Mouse (Mus musculus) limb, embryonic 15.5 days (tissue): Measurements from ENCODE around the gene Vars. TPM values are rescaled to one million over a fixed set of nuclear protein-coding genes. Genes with fewer than 3 reads are reported as not detected.

ENCODE experiments used
- ATAC-seq: fragments of 200-750 bp; cut with Nextera tagmentation; 2 replicates; pipeline ENCODE4 v1.8.0; 2017; ENCODE audit warnings: low read depth, moderate TSS enrichment; ENCODE audit not compliant: insufficient number of reproducible peaks, low FRiP score, low TSS enrichment
- H3K27ac ChIP-seq: fragments of 300-500 bp; sonication (generic); 2 replicates; pipeline ENCODE4 v1.5.1; 2015; ENCODE audit warnings: moderate library complexity, mild to moderate bottlenecking, inconsistent platforms
- H3K27me3 ChIP-seq: fragments of 300-500 bp; sonication (generic); 2 replicates; pipeline ENCODE4 v1.6.1; 2015; ENCODE audit warnings: inconsistent platforms
- H3K36me3 ChIP-seq: fragments of 300-500 bp; sonication (generic); 2 replicates; pipeline ENCODE4 v1.6.1; 2015; ENCODE audit warnings: inconsistent platforms
- H3K4me1 ChIP-seq: fragments of 300-500 bp; sonication (generic); 2 replicates; pipeline ENCODE4 v1.6.1; 2015; ENCODE audit warnings: inconsistent platforms
- H3K4me2 ChIP-seq: fragments of 300-500 bp; sonication (generic); 2 replicates; pipeline ENCODE4 v1.6.1; 2015; ENCODE audit warnings: mild to moderate bottlenecking, inconsistent platforms
- H3K4me3 ChIP-seq: fragments of 300-500 bp; sonication (generic); 2 replicates; pipeline ENCODE4 v1.5.1; 2015; ENCODE audit warnings: mild to moderate bottlenecking, inconsistent platforms
- H3K9ac ChIP-seq: fragments of 300-500 bp; sonication (generic); 2 replicates; pipeline ENCODE4 v1.6.1; 2015; ENCODE audit warnings: inconsistent platforms
- H3K9me3 ChIP-seq: fragments of 300-500 bp; sonication (generic); 2 replicates; pipeline ENCODE4 v1.6.1; 2016; ENCODE audit warnings: inconsistent platforms
- WGBS: fragments of 180-500 bp; shearing (Covaris S2); methylation state at CpG from one replicate; pipeline ENCODE4 v1.1.7; 2015; 5-methylcytosine and 5-hydroxymethylcytosine counted together
- polyA plus RNA-seq: library from polyadenylated mRNA; unstranded; fragments of >200 nt; fragmentation: Nextera tagmentation; extraction: Ambion mirVana; gene quantifications from 2 replicates; pipeline ENCODE4 v1.2.1, GENCODE M21; 2015

Gene Vars
- polyA plus RNA-seq, 1 experiment from 2014 or later: 95.1 TPM

DNA sequence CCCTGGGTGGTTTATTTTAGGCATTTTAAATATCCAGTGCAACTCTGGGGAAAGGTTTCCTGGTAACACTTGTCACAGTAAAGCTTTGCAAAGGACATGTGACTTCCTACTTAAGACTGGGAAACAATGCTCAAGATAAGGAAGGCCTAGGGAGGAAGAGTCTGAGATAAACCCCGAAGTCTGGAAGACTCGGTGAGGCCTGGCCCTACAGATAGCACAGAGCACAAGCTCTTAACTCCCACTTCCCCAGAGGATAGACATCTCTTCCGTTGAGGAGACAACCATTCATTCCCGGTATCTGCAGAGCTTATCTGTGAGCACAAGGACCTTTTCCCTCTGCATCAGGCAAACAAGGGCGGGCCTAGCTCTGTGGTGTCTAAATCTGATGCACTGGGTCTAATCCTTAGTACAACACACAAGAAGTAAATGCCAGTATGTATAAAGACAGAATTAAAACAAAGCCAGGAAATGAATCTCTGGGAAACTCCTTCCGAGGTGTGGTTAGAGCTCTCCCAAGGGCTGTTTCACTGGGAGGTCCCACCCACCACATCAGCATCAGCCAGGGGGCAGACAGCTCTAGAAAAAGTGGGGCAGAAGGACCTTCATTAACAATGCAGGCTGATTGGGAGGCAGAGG is 21.2 kb downstream of the Vars start:
- Histone ChIP-seq H3K4me2 (0 out of 2 replicates have a peak overlapping the region, but pooled peaks have one; percentile 22), H3K4me1 (peaks cover 24% of the 10 kb centered on the region), H3K9me3 (no peaks in the 10 kb centered on the region), H3K27ac (peak overlapping the region; percentile 27; the same call in 1 of the 2 replicates), H3K9ac (no peak overlapping the region), H3K4me3 (no peak overlapping the region), H3K27me3 (no peaks in the 10 kb centered on the region), H3K36me3 (no peaks in the 10 kb centered on the region)
- ATAC-seq: no peak
- 67% methylated on average over 6 of the region's 6 CpGs for WGBS

DNA sequence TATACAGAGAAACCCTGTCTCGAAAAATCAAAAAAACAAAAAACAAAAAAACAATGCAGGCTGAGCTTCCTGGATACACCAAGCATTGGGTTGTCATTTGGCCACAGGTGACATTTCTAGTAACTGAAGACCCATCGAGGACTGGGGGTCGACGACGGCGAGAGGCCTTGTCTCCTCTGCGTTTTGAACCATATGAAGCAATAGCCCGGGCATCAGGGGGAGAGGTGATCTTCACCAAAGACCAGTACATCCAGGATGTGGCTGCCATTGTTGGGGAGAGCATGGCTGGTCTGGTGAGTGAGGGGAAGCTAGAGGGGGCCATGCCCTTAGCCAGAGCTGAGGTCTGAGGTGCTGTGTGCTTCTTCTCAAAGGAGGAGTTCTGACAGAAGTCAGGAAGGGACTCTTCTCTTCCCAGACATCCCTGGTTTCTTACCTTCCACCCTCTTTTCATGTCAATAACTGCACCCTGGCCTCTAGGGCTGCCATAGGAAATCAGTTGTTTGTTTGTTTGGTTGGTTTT is 21.8 kb downstream of the Vars start:
- H3K9ac ChIP-seq: no peak overlapping the region
- H3K27ac ChIP-seq: no peak overlapping the region
- no peak overlapping the region for H3K4me2 ChIP-seq
- no peaks in the 10 kb centered on the region for H3K9me3 ChIP-seq
- ATAC-seq: no peak
- H3K4me1 ChIP-seq: peaks cover 29% of the 10 kb centered on the region
- WGBS: 91% methylated on average over 8 of the region's 8 CpGs
- no peak overlapping the region for H3K4me3 ChIP-seq
- H3K27me3 ChIP-seq: no peaks in the 10 kb centered on the region
- no peaks in the 10 kb centered on the region for H3K36me3 ChIP-seq

DNA sequence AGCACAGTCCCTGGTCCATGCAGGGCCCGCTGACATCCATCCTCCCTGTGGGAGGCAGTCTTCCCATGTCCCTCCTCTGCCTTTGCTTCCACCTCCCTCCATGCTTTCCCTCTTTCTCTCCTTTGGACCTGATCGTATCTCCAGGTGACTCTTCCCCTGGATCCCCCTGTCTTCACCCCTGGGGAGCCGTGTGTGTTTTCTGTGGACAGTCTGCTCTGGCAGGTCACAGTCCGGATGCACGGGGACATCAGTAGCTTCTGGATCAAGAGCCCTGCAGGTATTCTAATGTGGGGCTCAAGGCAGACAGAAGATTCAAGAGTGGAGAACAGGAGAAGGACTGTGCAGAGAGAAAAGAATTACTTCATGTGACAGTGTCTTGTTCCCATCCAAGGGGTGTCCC is 22.4 kb downstream of the Vars start:
- no peak overlapping the region for H3K9ac ChIP-seq
- no peak overlapping the region for H3K27ac ChIP-seq
- H3K9me3 ChIP-seq: no peaks in the 10 kb centered on the region
- no peak for ATAC-seq
- H3K4me1 ChIP-seq: peaks cover 32% of the 10 kb centered on the region
- H3K27me3 ChIP-seq: no peaks in the 10 kb centered on the region
- H3K4me3 ChIP-seq: no peak overlapping the region
- WGBS: 89% methylated on average over 5 of the region's 5 CpGs
- no peaks in the 10 kb centered on the region for H3K36me3 ChIP-seq
- no peak overlapping the region for H3K4me2 ChIP-seq

DNA sequence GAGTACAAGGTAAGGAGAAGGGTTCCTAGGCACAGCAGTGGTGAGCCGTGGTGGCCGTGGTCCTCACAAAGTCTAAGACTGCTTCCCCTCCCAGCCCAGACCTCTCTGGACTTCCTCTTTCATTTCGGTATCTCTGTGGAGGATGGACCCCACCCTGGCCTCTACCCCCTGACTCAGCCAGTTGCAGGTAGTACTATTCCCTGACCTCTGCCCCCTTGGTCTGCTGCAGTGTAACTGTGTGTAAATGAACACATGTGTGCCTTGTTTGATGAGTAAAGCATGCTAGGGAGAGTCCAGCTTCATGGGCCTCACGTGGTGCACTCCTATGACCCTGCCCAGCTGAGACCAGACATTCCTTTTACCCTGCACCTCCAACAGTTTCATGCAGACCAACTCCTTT is 23.0 kb downstream of the Vars start:
- Histone ChIP-seq H3K9ac (no peak overlapping the region), H3K27me3 (no peaks in the 10 kb centered on the region), H3K4me1 (peaks cover 35% of the 10 kb centered on the region), H3K4me3 (no peak overlapping the region), H3K4me2 (no peak overlapping the region), H3K36me3 (no peaks in the 10 kb centered on the region), H3K9me3 (no peaks in the 10 kb centered on the region), H3K27ac (no peak overlapping the region)
- 66% methylated on average over 4 of the region's 4 CpGs for WGBS
- no peak for ATAC-seq

DNA sequence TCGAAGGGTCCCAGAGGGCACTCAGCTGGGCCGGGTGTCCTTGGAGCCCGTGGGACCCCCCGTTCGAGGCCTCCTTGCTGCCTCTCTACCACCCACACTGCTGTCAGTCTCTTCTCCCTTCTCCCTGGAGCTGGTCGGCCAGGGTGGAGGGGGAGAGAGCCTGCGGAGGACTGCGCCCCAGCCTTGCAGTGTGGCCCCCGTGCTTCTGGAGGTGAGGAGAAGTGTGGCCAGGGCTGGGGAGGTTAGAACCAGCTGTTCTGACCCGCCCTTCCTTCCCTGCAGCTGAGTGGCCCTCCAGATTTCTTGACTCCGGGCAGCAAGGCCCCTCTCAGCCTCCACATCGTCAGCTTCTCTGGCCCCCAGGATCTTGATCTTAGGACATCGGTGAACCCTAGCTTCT is 23.5 kb downstream of the Vars start:
- no peak overlapping the region for H3K4me2 ChIP-seq
- H3K4me1 ChIP-seq: peaks cover 35% of the 10 kb centered on the region
- 72% methylated on average over 12 of the region's 13 CpGs for WGBS
- H3K36me3 ChIP-seq: no peaks in the 10 kb centered on the region
- H3K9me3 ChIP-seq: no peaks in the 10 kb centered on the region
- no peak for ATAC-seq
- no peak overlapping the region for H3K4me3 ChIP-seq
- H3K27me3 ChIP-seq: no peaks in the 10 kb centered on the region
- no peak overlapping the region for H3K9ac ChIP-seq
- no peak overlapping the region for H3K27ac ChIP-seq

DNA sequence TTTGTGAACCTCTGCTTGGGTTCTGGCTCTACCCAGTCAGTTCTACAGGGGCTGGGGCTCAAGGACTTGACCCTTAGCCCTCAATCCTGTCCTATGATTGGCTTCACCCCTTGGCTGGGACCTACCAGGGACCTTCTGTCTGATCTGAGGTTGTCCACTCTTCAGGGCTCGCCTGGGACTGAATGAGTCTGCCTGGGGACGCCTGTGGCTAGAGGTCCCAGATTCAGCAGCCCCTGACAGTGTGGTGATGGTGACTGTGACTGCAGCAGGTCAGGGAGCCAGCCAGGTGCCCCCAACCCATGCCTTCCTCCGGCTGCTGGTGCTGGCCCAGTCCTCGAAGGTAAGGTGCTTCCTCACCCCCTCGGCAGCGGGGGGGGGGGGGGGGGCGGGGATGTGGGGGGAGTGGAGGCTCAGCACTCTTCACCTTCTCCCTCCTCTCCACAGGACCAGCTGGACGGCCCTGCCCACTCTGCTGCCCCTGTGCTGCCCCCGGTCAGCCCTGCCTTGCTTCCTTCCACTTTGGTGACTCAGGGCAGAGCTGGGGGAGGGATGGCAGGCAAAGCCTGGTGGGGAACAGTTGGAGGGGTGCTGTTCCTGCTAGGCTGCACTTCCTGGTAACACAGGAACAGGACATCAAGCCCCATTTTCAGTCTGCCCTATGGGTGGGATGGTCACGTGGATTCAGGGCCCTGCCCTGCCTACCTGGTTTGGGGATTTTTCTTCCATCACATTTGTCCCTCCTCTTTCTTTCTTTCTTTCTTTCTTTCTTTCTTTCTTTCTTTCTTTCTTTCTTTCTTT is 24.1 kb downstream of the Vars start:
- H3K27ac ChIP-seq: no peak overlapping the region
- no peak overlapping the region for H3K4me3 ChIP-seq
- no peak for ATAC-seq
- H3K9me3 ChIP-seq: no peaks in the 10 kb centered on the region
- H3K27me3 ChIP-seq: no peaks in the 10 kb centered on the region
- 64% methylated on average over 8 of the region's 10 CpGs for WGBS
- H3K36me3 ChIP-seq: no peaks in the 10 kb centered on the region
- no peak overlapping the region for H3K4me2 ChIP-seq
- H3K4me1 ChIP-seq: peaks cover 37% of the 10 kb centered on the region
- no peak overlapping the region for H3K9ac ChIP-seq

DNA sequence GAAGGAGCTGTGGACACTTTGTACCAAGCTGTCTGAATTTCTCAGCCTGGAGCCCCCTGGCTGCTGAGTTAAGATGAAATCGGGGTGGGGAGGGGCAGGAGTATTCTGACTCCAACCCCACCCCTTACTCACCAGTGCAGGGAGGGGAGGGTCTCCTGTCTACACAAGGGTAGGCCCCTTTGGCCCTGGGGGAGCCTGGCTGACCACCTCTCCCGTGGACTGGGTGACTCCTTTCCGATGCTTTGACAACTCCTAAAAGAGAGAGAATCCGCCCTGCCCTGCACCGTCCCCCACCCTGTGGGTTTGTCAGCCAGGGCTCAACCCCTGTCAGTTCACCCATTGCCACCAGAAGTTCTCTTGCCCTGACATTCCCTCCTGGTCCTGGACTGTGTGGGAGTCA is 25.4 kb downstream of the Vars start:
- Histone ChIP-seq H3K4me1 (peaks cover 37% of the 10 kb centered on the region), H3K4me3 (no peak overlapping the region), H3K9me3 (no peaks in the 10 kb centered on the region), H3K36me3 (no peaks in the 10 kb centered on the region), H3K4me2 (peak overlapping the region; percentile 7; the same call in 1 of the 2 replicates), H3K27me3 (no peaks in the 10 kb centered on the region), H3K9ac (no peak overlapping the region), H3K27ac (peak overlapping the region; percentile 57; the same call in 1 of the 2 replicates)
- no peak for ATAC-seq
- WGBS: 74% methylated on average over 5 of the region's 5 CpGs

DNA sequence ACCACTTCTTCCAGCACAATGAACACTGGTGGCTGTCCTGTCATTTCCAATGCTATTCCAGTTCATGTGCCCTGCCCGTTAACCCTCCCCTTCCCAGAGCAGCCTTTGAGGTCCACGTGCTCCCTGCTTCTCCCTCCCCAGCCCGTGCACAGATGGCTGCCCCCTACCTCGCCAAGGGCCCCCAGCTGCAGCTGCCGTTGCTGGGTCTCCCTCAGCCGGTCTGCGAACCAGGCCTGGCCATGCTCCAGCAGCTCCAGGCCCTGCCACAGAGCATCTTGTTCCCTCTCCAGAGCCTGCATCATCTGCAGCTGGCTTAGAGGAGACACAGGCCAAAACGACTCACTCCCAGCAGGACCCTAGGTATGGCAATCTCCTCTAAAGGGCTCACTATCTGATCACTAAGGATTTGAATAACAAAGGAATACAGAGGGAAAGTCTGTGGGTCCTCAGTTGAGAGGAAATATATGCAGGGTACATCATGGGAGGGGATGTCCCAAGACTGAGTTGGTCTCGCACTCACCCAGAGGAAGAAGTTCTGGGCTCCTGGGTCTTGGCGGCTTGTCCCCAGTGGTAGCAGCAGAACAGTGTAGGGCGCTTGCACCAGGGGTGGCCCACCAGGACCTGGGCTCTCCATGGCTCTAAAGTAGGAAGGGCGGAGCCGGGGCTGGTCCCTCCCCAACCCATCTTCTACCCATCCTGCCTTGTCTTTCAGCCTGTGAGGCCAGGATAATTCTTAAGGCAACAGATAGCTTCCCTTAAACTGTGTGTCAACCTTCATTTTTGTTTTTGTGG is 26.7 kb downstream of the Vars start, which contains the start of gene Sapcd1:
Gene Sapcd1, minus strand, starts transcription at position 740 of the 792 bp plus-strand sequence.
- Histone ChIP-seq H3K4me3 (peak within 1 kb of the TSS; percentile 14), H3K9ac (no peak within 1 kb of the TSS; the same call in 1 of the 2 replicates), H3K9me3 (no peaks in the 10 kb centered on the region), H3K27me3 (no peaks in the 10 kb centered on the region), H3K36me3 (no peaks in the 10 kb centered on the region), H3K27ac (peak within 1 kb of the TSS; percentile 69), H3K4me2 (peak within 1 kb of the TSS; percentile 31; the same call in 1 of the 2 replicates), H3K4me1 (peaks cover 33% of the 10 kb centered on the region)
- peak; percentile 67; the same call in 1 of the 2 replicates for ATAC-seq
- WGBS: 31% methylated on average over 13 of the region's 13 CpGs

DNA sequence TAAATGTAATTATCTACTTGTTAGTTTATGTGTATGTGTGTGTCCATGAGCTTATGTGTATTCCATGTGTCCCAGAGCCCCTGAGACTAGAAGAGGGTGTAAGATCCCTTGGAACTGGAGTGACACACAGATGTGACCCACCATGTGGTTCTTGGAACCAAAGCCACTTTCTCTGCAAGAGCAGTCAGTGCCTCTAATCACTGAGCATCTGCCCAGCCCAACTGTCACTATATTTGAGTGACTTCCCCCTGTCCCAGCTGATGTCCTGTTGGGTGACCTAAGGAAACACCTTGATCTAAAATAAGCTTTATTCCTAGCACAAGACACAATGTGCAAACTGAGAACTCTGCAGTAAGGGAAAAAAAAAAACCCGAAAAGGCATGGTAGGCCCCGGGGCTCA is 27.5 kb downstream of the Vars start:
- WGBS: 84% methylated on average over 2 of the region's 2 CpGs
- peaks cover 33% of the 10 kb centered on the region for H3K4me1 ChIP-seq

DNA sequence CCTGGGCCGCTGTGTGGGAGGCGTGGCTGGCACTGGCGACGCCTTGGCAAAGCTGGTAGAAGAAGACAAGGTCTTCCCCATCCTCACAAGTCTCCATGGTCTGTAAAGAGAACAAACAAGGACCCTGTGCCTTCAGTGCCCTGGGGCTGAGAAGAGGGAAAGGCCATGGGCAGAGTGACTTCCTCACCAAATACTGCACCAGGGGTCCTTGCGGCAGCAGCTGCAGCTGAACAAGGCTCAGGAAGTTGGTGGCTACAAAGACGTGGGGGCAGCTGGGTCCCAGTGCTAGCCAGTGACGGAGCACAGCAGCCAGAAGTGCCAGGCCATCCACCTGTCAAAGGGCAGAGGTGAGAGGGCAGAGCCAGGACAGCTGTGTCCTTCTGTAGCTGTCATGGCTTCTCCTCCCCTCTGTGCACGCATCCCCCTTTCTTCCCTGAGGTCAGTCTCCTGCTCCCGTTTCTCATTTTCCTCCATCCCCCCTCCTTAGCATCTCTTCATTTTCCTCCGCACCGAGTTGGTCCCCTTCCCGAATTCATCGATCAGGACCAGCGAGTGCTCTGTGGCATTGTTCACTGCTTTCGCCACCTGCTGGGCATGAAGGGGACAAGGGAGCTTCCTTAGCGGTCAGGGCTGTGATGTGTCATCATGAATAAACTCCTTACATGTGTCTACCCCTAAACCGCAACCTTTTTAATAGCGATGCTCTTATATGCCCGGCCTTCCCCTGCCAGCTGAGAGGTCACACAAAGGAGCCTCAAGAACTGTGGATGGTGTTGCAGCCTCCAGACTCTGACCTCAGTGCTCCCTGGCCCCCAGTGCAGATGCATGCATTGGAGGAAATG is 29.1 kb downstream of the Vars start:
- H3K4me3 ChIP-seq: no peak overlapping the region
- peaks cover 30% of the 10 kb centered on the region for H3K4me1 ChIP-seq
- 38% methylated on average over 19 of the region's 19 CpGs for WGBS
- no peak overlapping the region for H3K27ac ChIP-seq
- no peak for ATAC-seq
- H3K9me3 ChIP-seq: no peaks in the 10 kb centered on the region
- no peaks in the 10 kb centered on the region for H3K36me3 ChIP-seq
- H3K9ac ChIP-seq: no peak overlapping the region
- H3K4me2 ChIP-seq: no peak overlapping the region
- no peaks in the 10 kb centered on the region for H3K27me3 ChIP-seq

More for the DNA sequence above, 27.5 kb downstream of the Vars start:
- Histone ChIP-seq H3K27me3 (no peaks in the 10 kb centered on the region), H3K27ac (no peak overlapping the region), H3K36me3 (no peaks in the 10 kb centered on the region), H3K9ac (no peak overlapping the region), H3K4me3 (no peak overlapping the region), H3K4me2 (no peak overlapping the region), H3K9me3 (no peaks in the 10 kb centered on the region)
- ATAC-seq: no peak

DNA sequence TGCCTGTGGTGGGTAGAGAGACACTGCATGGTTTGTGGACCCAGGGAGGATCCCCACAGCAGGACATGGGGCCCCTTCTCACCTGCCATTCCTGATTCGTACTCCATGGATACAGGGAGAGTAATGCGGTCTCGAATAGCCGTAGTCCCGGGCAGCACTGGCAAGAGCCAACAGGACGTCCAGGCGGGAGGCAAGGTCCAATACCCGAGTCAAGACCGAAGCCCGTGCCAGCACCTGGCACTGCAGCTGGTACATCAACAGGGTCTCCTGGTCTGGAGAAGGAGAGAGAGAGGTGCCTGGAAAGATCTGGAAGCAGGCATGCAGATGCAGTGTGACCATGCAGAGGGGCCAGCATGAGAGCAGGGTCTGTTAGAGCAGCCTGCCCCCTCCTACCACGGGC is 30.5 kb downstream of the Vars start:
- no peak overlapping the region for H3K4me3 ChIP-seq
- H3K4me1 ChIP-seq: peaks cover 19% of the 10 kb centered on the region
- H3K36me3 ChIP-seq: no peaks in the 10 kb centered on the region
- H3K9ac ChIP-seq: no peak overlapping the region
- no peaks in the 10 kb centered on the region for H3K27me3 ChIP-seq
- 89% methylated on average over 11 of the region's 11 CpGs for WGBS
- H3K27ac ChIP-seq: no peak overlapping the region
- no peak for ATAC-seq
- no peak overlapping the region for H3K4me2 ChIP-seq
- H3K9me3 ChIP-seq: no peaks in the 10 kb centered on the region
